Mouse (Mus musculus) testis, adult 2 months (tissue): ENCODE measurements at regions not wholly inside any gene's neighbourhood (a gene's known extent, or its start where the extent isn't known, plus 50 kb on each side); places are given as distances from the start of the nearest gene placed in this dataset.

Experiments used
- CTCF ChIP-seq: fragments of 200-500 bp; IDR thresholded peaks from 2 replicates; pipeline ENCODE4 v1.5.1; 2012; ENCODE audit warnings: low read depth, mild to moderate bottlenecking, inconsistent platforms, low read length, moderate library complexity; ENCODE audit not compliant: control insufficient read depth, insufficient read depth, insufficient replicate concordance
- POLR2A ChIP-seq: fragments of 200-500 bp; IDR thresholded peaks from 2 replicates; pipeline ENCODE4 v1.6.1; 2012; ENCODE audit warnings: low read depth, mild to moderate bottlenecking, inconsistent platforms, low read length, moderate library complexity; ENCODE audit not compliant: control insufficient read depth

GRCm38 (mm10) chr6:5663433-5664175 lies 61.8 kb upstream of the Dync1i1 start:
- no peak for TF ChIP-seq POLR2A
- TF ChIP-seq CTCF: no peak
